ENCODE assay signal across 16 mouse cellular contexts in the genomic region with DNA sequence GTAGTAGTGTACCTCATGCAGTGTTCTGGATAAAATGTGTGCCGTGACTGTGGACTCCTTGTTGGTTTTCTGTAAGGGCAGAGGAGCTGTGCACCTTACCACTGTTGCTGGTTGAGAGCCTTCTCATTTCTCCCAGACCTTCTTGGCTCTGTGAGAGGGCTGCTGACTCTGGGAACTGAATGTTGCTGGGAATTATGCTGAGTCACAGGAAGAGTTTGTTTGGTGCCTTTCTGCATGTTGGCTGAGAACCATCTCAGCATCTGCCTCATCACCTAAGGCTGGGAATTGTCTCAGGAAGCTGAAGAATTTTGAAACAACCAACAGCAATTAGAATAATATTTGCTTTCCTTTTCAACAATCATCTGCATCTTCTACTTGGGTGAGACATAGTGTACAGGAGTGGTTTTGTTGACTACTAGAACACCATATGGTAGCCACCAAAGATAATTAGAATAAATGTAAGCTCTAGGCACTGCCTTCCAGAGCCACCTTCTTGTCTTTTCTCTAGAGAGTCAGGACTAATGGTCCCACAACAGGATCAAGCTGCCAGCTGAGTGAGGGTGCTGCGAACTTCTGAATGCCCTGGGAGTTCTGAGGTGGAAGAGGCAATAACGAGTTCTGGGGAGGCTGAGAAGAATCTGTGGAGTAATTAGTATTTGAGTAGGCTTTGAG. TPM values are rescaled to one million over a fixed set of nuclear protein-coding genes. Genes with fewer than 3 reads are reported as not detected.
A peak's percentile ranks its signal among the peaks of the same experiment; 100 is the strongest.
DNase-seq lines count a peak whose midpoint lies in the region; ATAC-seq and TF ChIP-seq lines count a peak whose summit lies in the region.
"Had no signal": no experiment of that assay in that cellular context is flagged by ENCODE, and none has a peak within 500 bp of the region (broad histone marks: within the 10 kb centered on the region; RNA-seq: fewer than 3 reads in every experiment).

No protein-coding gene starts in this region.

- intact Hi-C loops in left cerebral cortex, adult 2 months (cut with DNase I) = loop anchor here (2.0 kb wide), 1 partner anchor 32 kb away; no protein-coding TSS in a partner anchor
- intact Hi-C loops in left cerebral cortex, postnatal 14 days (cut with DNase I) = no loop called here

- DNase-seq in frontal cortex, postnatal 10 days (ENCODE audit: low spot score in 2 of 2) = no peak
- no peak for DNase-seq in left cerebral cortex, adult 2 months (ENCODE audit: extremely low spot score in 1 of 2, low spot score in 2 of 2)
- no peak for DNase-seq in left cerebral cortex, postnatal 14 days (ENCODE audit: low spot score in 2 of 2)
- DNase-seq in ES-E14 (ENCODE audit: low read depth, low spot score) = no peak
- no peak for DNase-seq in spleen, postnatal 14 days (ENCODE audit: low spot score in 2 of 2)
- no peak for DNase-seq in urinary bladder, postnatal 25 days (ENCODE audit: low spot score)
- DNase-seq: cerebellum, adult 11 months; lung, postnatal 14 days; retina, postnatal 1 day had no signal

- H3K36me3 ChIP-seq in ES-E14 (ENCODE audit: control insufficient read depth, insufficient read depth, low read length, poor library complexity, severe bottlenecking) = no peaks in the 10 kb centered on the region
- H3K36me3 ChIP-seq: intestine, embryonic 15.5 days; limb, embryonic 15.5 days; midbrain, embryonic 15.5 days; neural tube, embryonic 13.5 days had no signal

- no peak for TF ChIP-seq POLR2A in embryonic fibroblast, embryonic 13.5 days (IDR thresholded peaks at IDR 0.05; ENCODE audit: low read depth, low read length)

- no peak overlapping the region for H3K4me3 ChIP-seq in left cerebral cortex, adult 2 months
- no peak overlapping the region for H3K4me3 ChIP-seq in ES-E14 (ENCODE audit: insufficient read depth in 1 of 2, low read depth in 1 of 2, low read length in 2 of 2, poor library complexity in 1 of 2, severe bottlenecking in 1 of 2)
- H3K4me3 ChIP-seq in embryonic fibroblast, embryonic 13.5 days (ENCODE audit: insufficient read depth, low read length) = no peak overlapping the region
- H3K4me3 ChIP-seq: forebrain, embryonic 13.5 days; intestine, embryonic 15.5 days; limb, embryonic 15.5 days; midbrain, embryonic 15.5 days; neural tube, embryonic 13.5 days had no signal

- no peak overlapping the region for H3K9ac ChIP-seq in ES-E14 (ENCODE audit: insufficient read depth, low read depth, low read length, poor library complexity, severe bottlenecking)
- H3K9ac ChIP-seq: forebrain, embryonic 13.5 days; intestine, embryonic 15.5 days; limb, embryonic 15.5 days; midbrain, embryonic 15.5 days; neural tube, embryonic 13.5 days had no signal

- peak overlapping the region; percentile 75 for H3K27ac ChIP-seq in left cerebral cortex, adult 2 months
- no peak overlapping the region for H3K27ac ChIP-seq in ES-E14 (ENCODE audit: insufficient read depth, low read depth, low read length, poor library complexity, severe bottlenecking)
- H3K27ac ChIP-seq in embryonic fibroblast, embryonic 13.5 days (ENCODE audit: insufficient read depth, low read length) = peak overlapping the region; percentile 55; the same call in 1 of the 2 replicates
- H3K27ac ChIP-seq: forebrain, embryonic 13.5 days; intestine, embryonic 15.5 days; limb, embryonic 15.5 days; midbrain, embryonic 15.5 days; neural tube, embryonic 13.5 days had no signal

- no peaks in the 10 kb centered on the region for H3K9me3 ChIP-seq in ES-E14 (ENCODE audit: control insufficient read depth, insufficient read depth, low read depth, low read length)
- H3K9me3 ChIP-seq: forebrain, embryonic 13.5 days; intestine, embryonic 15.5 days; limb, embryonic 15.5 days; midbrain, embryonic 15.5 days; neural tube, embryonic 13.5 days had no signal

- H3K4me1 ChIP-seq in ES-E14 (ENCODE audit: control insufficient read depth in 2 of 2, insufficient read depth in 2 of 2, low read length in 2 of 2, poor library complexity in 1 of 2) = no peaks in the 10 kb centered on the region
- H3K4me1 ChIP-seq in embryonic fibroblast, embryonic 13.5 days (ENCODE audit: control insufficient read depth, insufficient read depth, low read length) = peaks cover 9% of the 10 kb centered on the region; the same call in 1 of the 2 replicates
- H3K4me1 ChIP-seq: limb, embryonic 15.5 days had no signal

- ATAC-seq in frontal cortex, adult (ENCODE audit: low TSS enrichment) = peak; percentile 60
- ATAC-seq: forebrain, embryonic 13.5 days; intestine, embryonic 15.5 days; midbrain, embryonic 15.5 days had no signal

- no peak for TF ChIP-seq CTCF in left cerebral cortex, adult 2 months (IDR thresholded peaks at IDR 0.05)
- no peak for TF ChIP-seq CTCF in embryonic fibroblast, embryonic 13.5 days (IDR thresholded peaks at IDR 0.05; ENCODE audit: borderline replicate concordance, insufficient read depth, low read length)

- in situ Hi-C loops in ES-E14 (cut with MboI; ENCODE audit: low sequenced_read_pairs in 2 of 2, unreplicated experiment in 2 of 2) = no loop called here

TF ChIP-seq in ES-E14, 5 proteins besides CTCF, POLR2A, EP300 and RAD21:
- TF ChIP-seq MAFK (IDR thresholded peaks at IDR 0.05; ENCODE audit: insufficient read depth, low read depth, low read length) = 0 out of 2 replicates have a peak, but pooled peaks have one; percentile 42
- no peak for TF ChIP-seq HCFC1 (IDR thresholded peaks at IDR 0.05; ENCODE audit: borderline replicate concordance, insufficient read depth, low read length)
- no peak for TF ChIP-seq ZC3H11A (IDR thresholded peaks at IDR 0.05; ENCODE audit: borderline replicate concordance, low read depth, low read length)

RNA-seq across cellular contexts. Expression of gene Nup93, which starts 48.4 kb away (rescaled TPM):
- 10 to 100 TPM; 48.7 to 51.4 TPM for total RNA-seq in left cerebral cortex, adult 2 months (2021)
- 10 to 100 TPM; 46.6 to 52.8 TPM for total RNA-seq in left cerebral cortex, postnatal 14 days (2021)
- total RNA-seq in ES-E14 (2012; rRNA removed) = 82.8 and 92.5 TPM in 2 replicates
- 58.2 and 65.0 TPM in 2 replicates for polyA plus RNA-seq in embryonic fibroblast, embryonic 13.5 days (2011; ENCODE audit: insufficient read length, low read depth, missing spikeins)
